Mouse (Mus musculus): ENCODE measurements at regions not wholly inside any gene's neighbourhood (a gene's known extent, or its start where the extent isn't known, plus 50 kb on each side); places are given as distances from the start of the nearest gene placed in this dataset.

- no peak for TF ChIP-seq MAZ (IDR thresholded peaks at IDR 0.05; ENCODE audit: low read depth, low read length)
- TF ChIP-seq POLR2A (IDR thresholded peaks at IDR 0.05; ENCODE audit: low read depth, low read length) = no peak
- TF ChIP-seq ZMIZ1 (IDR thresholded peaks at IDR 0.05; ENCODE audit: low read depth, low read length) = no peak
- no peak for TF ChIP-seq HCFC1 (IDR thresholded peaks at IDR 0.05; ENCODE audit: low read depth, low read length)
- no peak for TF ChIP-seq MEF2A (IDR thresholded peaks at IDR 0.05; ENCODE audit: borderline replicate concordance, low read depth, low read length)
- no peak for TF ChIP-seq USF1 (IDR thresholded peaks at IDR 0.05; ENCODE audit: low read depth, low read length)
- no peak for TF ChIP-seq POLR2AphosphoS2 (IDR thresholded peaks at IDR 0.05; ENCODE audit: low read depth, low read length)
- TF ChIP-seq CTCF (conservative IDR thresholded peaks at IDR 0.05 in 1 of 2, IDR thresholded peaks at IDR 0.05 in 1 of 2; ENCODE audit: low read depth in 2 of 2, low read length in 2 of 2) = no peak
Observed at GRCm38 (mm10) chr8:26840745-26841680, 136.1 kb upstream of the Zfp703 start.
